In genomic region chr13:101690911-101691655, GRCm38 (mm10) we compare ENCODE assay signal across 8 mouse cellular contexts.
DNase-seq lines count a peak whose midpoint lies in the region; ATAC-seq and TF ChIP-seq lines count a peak whose summit lies in the region.

No protein-coding gene starts in this region.

- no peak overlapping the region for H3K27ac ChIP-seq in lung, embryonic 14.5 days (ENCODE audit: low read depth)
- peak overlapping the region; percentile 85 for H3K27ac ChIP-seq in liver, embryonic 12.5 days
- H3K27ac ChIP-seq in stomach, embryonic 16.5 days (ENCODE audit: low read length): peak overlapping the region; percentile 85

- peak overlapping the region; percentile 15; the same call in 1 of the 2 replicates for H3K4me3 ChIP-seq in lung, embryonic 14.5 days (ENCODE audit: low read depth, low read length)
- H3K4me3 ChIP-seq in liver, embryonic 12.5 days: peak overlapping the region; percentile 76
- peak overlapping the region; percentile 55 for H3K4me3 ChIP-seq in stomach, embryonic 16.5 days (replicated peaks; ENCODE audit: low read length)

- no peak for TF ChIP-seq CTCF in lung, embryonic 14.5 days (IDR thresholded peaks at IDR 0.05; ENCODE audit: low read depth)

- no peak for ATAC-seq in cerebellum, adult (ENCODE audit: insufficient number of reproducible peaks, low FRiP score, low TSS enrichment)
- no peak for ATAC-seq in lung, embryonic 14.5 days (ENCODE audit: insufficient read depth)
- no peak for ATAC-seq in liver, embryonic 12.5 days
- no peak for ATAC-seq in stomach, embryonic 16.5 days (ENCODE audit: insufficient read depth, low FRiP score)

- H3K9ac ChIP-seq in lung, embryonic 14.5 days: peak overlapping the region; percentile 30; the same call in 1 of the 2 replicates
- peak overlapping the region; percentile 86 for H3K9ac ChIP-seq in liver, embryonic 12.5 days
- peak overlapping the region; percentile 70 for H3K9ac ChIP-seq in stomach, embryonic 16.5 days (ENCODE audit: low read length)

- no peaks in the 10 kb centered on the region for H3K27me3 ChIP-seq in lung, embryonic 14.5 days (ENCODE audit: insufficient read depth, low read length)
- H3K27me3 ChIP-seq in liver, embryonic 12.5 days (replicated peaks): no peaks in the 10 kb centered on the region
- no peaks in the 10 kb centered on the region for H3K27me3 ChIP-seq in stomach, embryonic 16.5 days (ENCODE audit: control insufficient read depth, insufficient read depth, low read length)

- no peaks in the 10 kb centered on the region for H3K9me3 ChIP-seq in lung, embryonic 14.5 days (ENCODE audit: low read depth, low read length)
- no peaks in the 10 kb centered on the region for H3K9me3 ChIP-seq in liver, embryonic 12.5 days (replicated peaks)
- H3K9me3 ChIP-seq in stomach, embryonic 16.5 days (replicated peaks; ENCODE audit: control insufficient read depth, low read length): no peaks in the 10 kb centered on the region

- intact Hi-C loops in left cerebral cortex, postnatal 4 days (cut with DNase I): loop anchor here (5.0 to 10.0 kb wide), 4 partner anchors 186 to 799 kb away; no protein-coding TSS in a partner anchor

- WGBS in lung, embryonic 14.5 days: 68% methylated on average over 10 of the region's 10 CpGs
- WGBS in liver, embryonic 12.5 days (ENCODE audit: insufficient replicate concordance): 65% methylated on average over 10 of the region's 10 CpGs
- 66% methylated on average over 10 of the region's 10 CpGs for WGBS in stomach, embryonic 16.5 days

- H3K36me3 ChIP-seq in lung, embryonic 14.5 days (ENCODE audit: insufficient read depth): peaks cover 34% of the 10 kb centered on the region
- peaks cover 39% of the 10 kb centered on the region for H3K36me3 ChIP-seq in liver, embryonic 12.5 days
- peaks cover 27% of the 10 kb centered on the region for H3K36me3 ChIP-seq in stomach, embryonic 16.5 days (ENCODE audit: control insufficient read depth, insufficient read depth, low read length)

- peak; percentile 17 for DNase-seq in cerebellum, adult 11 months
- no peak for DNase-seq in lung, embryonic 14.5 days
- no peak for DNase-seq in lung, postnatal 36 days
- DNase-seq in left cerebral cortex, postnatal 4 days: no peak
- DNase-seq in layer of hippocampus, adult 18-20 months (ENCODE audit: low spot score in 2 of 2): no peak

- peak overlapping the region; percentile 86 for H3K4me2 ChIP-seq in lung, embryonic 14.5 days
- H3K4me2 ChIP-seq in liver, embryonic 12.5 days: peak overlapping the region; percentile 95
- peak overlapping the region; percentile 72 for H3K4me2 ChIP-seq in stomach, embryonic 16.5 days (ENCODE audit: low read depth, low read length)

- H3K4me1 ChIP-seq in lung, embryonic 14.5 days (ENCODE audit: insufficient read depth): peaks cover 10% of the 10 kb centered on the region
- H3K4me1 ChIP-seq in liver, embryonic 12.5 days: peaks cover 53% of the 10 kb centered on the region
- peaks cover 26% of the 10 kb centered on the region for H3K4me1 ChIP-seq in stomach, embryonic 16.5 days (ENCODE audit: control insufficient read depth, insufficient read depth, low read length)

Comparison
In these comparisons a context has a peak if more than half of its experiments do, and no peak if none do; other contexts are left out.
1. H3K4me3 ChIP-seq: peak in every context shown above with its lines; median percentile 76 in liver, embryonic 12.5 days; 55 in stomach, embryonic 16.5 days; 15 in lung, embryonic 14.5 days.
2. H3K9ac ChIP-seq: peak in every context shown above with its lines; median percentile 86 in liver, embryonic 12.5 days; 70 in stomach, embryonic 16.5 days; 30 in lung, embryonic 14.5 days.